Mouse (Mus musculus) megakaryocyte, embryonic 14.5 days (primary cell): ENCODE results near the gene Il34. TPM values are rescaled to one million over a fixed set of nuclear protein-coding genes. Genes with fewer than 3 reads are reported as not detected.

Source experiments
- H3K27me3 ChIP-seq: replicated peaks from 2 replicates; pipeline ENCODE3; 2012; ENCODE audit warnings: inconsistent platforms
- H3K36me3 ChIP-seq: replicated peaks from 2 replicates; pipeline ENCODE3; 2012; ENCODE audit warnings: low read length, inconsistent platforms, mixed read lengths
- H3K4me1 ChIP-seq: 2 replicates; pipeline ENCODE4 v1.6.1; 2012; ENCODE audit warnings: inconsistent platforms
- H3K4me3 ChIP-seq: replicated peaks from 2 replicates; pipeline ENCODE3; 2012; ENCODE audit warnings: moderate library complexity, mild to moderate bottlenecking, inconsistent platforms
- H3K9me3 ChIP-seq: 2 replicates; pipeline ENCODE4 v1.6.1; 2012; ENCODE audit warnings: inconsistent platforms
- FLI1 ChIP-seq: IDR thresholded peaks from 2 replicates; pipeline ENCODE4 v1.6.1; 2012; ENCODE audit warnings: low read length, inconsistent platforms, mixed read lengths
- GATA1 ChIP-seq: IDR thresholded peaks from 3 replicates; pipeline ENCODE4 v1.6.1; 2012; ENCODE audit warnings: mixed read lengths, low read length, inconsistent platforms, borderline replicate concordance
- polyA plus RNA-seq: library from polyadenylated mRNA; stranded (reverse); fragments of >175 nt; gene quantifications from 2 replicates; pipeline ENCODE4 v1.2.3, GENCODE M21; 2012; ENCODE audit warnings: low replicate concordance; ENCODE audit not compliant: insufficient read depth

Gene Il34
- 3.7 and 20.1 TPM in 2 replicates for polyA plus RNA-seq

- TF ChIP-seq GATA1 (no peak), FLI1 (no peak)
- Histone ChIP-seq H3K4me1 (peaks cover 45% of the 10 kb centered on the region), H3K27me3 (peaks cover 5% of the 10 kb centered on the region), H3K36me3 (peaks cover 23% of the 10 kb centered on the region), H3K4me3 (no peak within 1 kb of the TSS), H3K9me3 (no peaks in the 10 kb centered on the region)
Observed at GRCm38 (mm10) chr8:110805669-110806068, at the start of gene Il34. Gene Il34, minus strand, starts transcription at chr8:110805924.

- Histone ChIP-seq H3K27me3 (no peaks in the 10 kb centered on the region), H3K36me3 (peaks cover 78% of the 10 kb centered on the region), H3K4me1 (peaks cover 10% of the 10 kb centered on the region), H3K4me3 (no peak overlapping the region), H3K9me3 (no peaks in the 10 kb centered on the region)
- TF ChIP-seq FLI1 (no peak), GATA1 (no peak)
Observed at GRCm38 (mm10) chr8:110851186-110851585, 45.5 kb upstream of the Il34 start.

- Histone ChIP-seq H3K4me1 (peaks cover 38% of the 10 kb centered on the region), H3K9me3 (no peaks in the 10 kb centered on the region), H3K36me3 (peaks cover 64% of the 10 kb centered on the region), H3K27me3 (no peaks in the 10 kb centered on the region), H3K4me3 (peak overlapping the region; percentile 99)
- TF ChIP-seq FLI1 (no peak), GATA1 (no peak)
Observed at GRCm38 (mm10) chr8:110847645-110848495, 42.1 kb upstream of the Il34 start.

GRCm38 (mm10) chr8:110847171-110847549 is 41.4 kb upstream of the Il34 start:
- Histone ChIP-seq H3K4me1 (peaks cover 44% of the 10 kb centered on the region), H3K36me3 (peaks cover 64% of the 10 kb centered on the region), H3K27me3 (no peaks in the 10 kb centered on the region), H3K9me3 (no peaks in the 10 kb centered on the region), H3K4me3 (peak overlapping the region; percentile 99)
- TF ChIP-seq GATA1 (no peak), FLI1 (no peak)

GRCm38 (mm10) chr8:110846405-110847170 is 40.9 kb upstream of the Il34 start, which contains the start of the genes Cog4 and Sf3b3:
Gene Cog4, plus strand, starts transcription at chr8:110846600.
Gene Sf3b3, minus strand, starts transcription at chr8:110846787.
- Histone ChIP-seq H3K27me3 (no peaks in the 10 kb centered on the region), H3K4me3 (peak within 1 kb of the TSS; percentile 99), H3K36me3 (peaks cover 64% of the 10 kb centered on the region), H3K9me3 (no peaks in the 10 kb centered on the region), H3K4me1 (peaks cover 44% of the 10 kb centered on the region)
- TF ChIP-seq GATA1 (no peak), FLI1 (no peak)

- peaks cover 64% of the 10 kb centered on the region for H3K36me3 ChIP-seq
- peaks cover 44% of the 10 kb centered on the region for H3K4me1 ChIP-seq
- peak overlapping the region; percentile 99 for H3K4me3 ChIP-seq
- H3K9me3 ChIP-seq, result no peaks in the 10 kb centered on the region
- no peaks in the 10 kb centered on the region for H3K27me3 ChIP-seq
- no peak for TF ChIP-seq FLI1
- TF ChIP-seq GATA1, result no peak
Observed at GRCm38 (mm10) chr8:110845821-110846404, 40.2 kb upstream of the Il34 start.

- Histone ChIP-seq H3K4me1 (peaks cover 44% of the 10 kb centered on the region), H3K4me3 (peak overlapping the region; percentile 99), H3K9me3 (no peaks in the 10 kb centered on the region), H3K27me3 (no peaks in the 10 kb centered on the region), H3K36me3 (peaks cover 64% of the 10 kb centered on the region)
- TF ChIP-seq GATA1 (no peak), FLI1 (no peak)
Observed at GRCm38 (mm10) chr8:110844941-110845340, 39.2 kb upstream of the Il34 start.

- TF ChIP-seq GATA1, result no peak
- TF ChIP-seq FLI1, result no peak
- Histone ChIP-seq H3K4me3 (peak overlapping the region; percentile 69), H3K4me1 (peaks cover 41% of the 10 kb centered on the region), H3K36me3 (peaks cover 65% of the 10 kb centered on the region), H3K27me3 (no peaks in the 10 kb centered on the region), H3K9me3 (no peaks in the 10 kb centered on the region)
Observed at GRCm38 (mm10) chr8:110843207-110843606, 37.5 kb upstream of the Il34 start.

GRCm38 (mm10) chr8:110842012-110842574 is 36.4 kb upstream of the Il34 start:
- H3K9me3 ChIP-seq, result no peaks in the 10 kb centered on the region
- H3K4me1 ChIP-seq, result peaks cover 34% of the 10 kb centered on the region
- H3K36me3 ChIP-seq, result peaks cover 76% of the 10 kb centered on the region
- TF ChIP-seq FLI1 (no peak), GATA1 (no peak)
- no peak overlapping the region for H3K4me3 ChIP-seq
- H3K27me3 ChIP-seq, result no peaks in the 10 kb centered on the region

- H3K9me3 ChIP-seq, result no peaks in the 10 kb centered on the region
Observed at GRCm38 (mm10) chr8:110831956-110832355, 26.2 kb upstream of the Il34 start.

More at GRCm38 (mm10) chr8:110831956-110832355, 26.2 kb upstream of the Il34 start:
- TF ChIP-seq GATA1, result no peak
- TF ChIP-seq FLI1, result no peak
- no peak overlapping the region for H3K4me3 ChIP-seq
- H3K4me1 ChIP-seq, result peaks cover 8% of the 10 kb centered on the region; the same call in 1 of the 2 replicates
- peaks cover 100% of the 10 kb centered on the region for H3K36me3 ChIP-seq
- H3K27me3 ChIP-seq, result no peaks in the 10 kb centered on the region
